Mouse (Mus musculus) frontal cortex, adult (tissue): Measurements from ENCODE around the gene Rap1gap.
A peak's percentile ranks its signal among the peaks of the same experiment; 100 is the strongest.

Experiments
- ATAC-seq: cut with Nextera tagmentation; 2 replicates; pipeline ENCODE4 v1.9.2; 2017; ENCODE audit warnings: mild to moderate bottlenecking, moderate library complexity, mixed read lengths; ENCODE audit not compliant: low TSS enrichment

Gene Rap1gap

DNA sequence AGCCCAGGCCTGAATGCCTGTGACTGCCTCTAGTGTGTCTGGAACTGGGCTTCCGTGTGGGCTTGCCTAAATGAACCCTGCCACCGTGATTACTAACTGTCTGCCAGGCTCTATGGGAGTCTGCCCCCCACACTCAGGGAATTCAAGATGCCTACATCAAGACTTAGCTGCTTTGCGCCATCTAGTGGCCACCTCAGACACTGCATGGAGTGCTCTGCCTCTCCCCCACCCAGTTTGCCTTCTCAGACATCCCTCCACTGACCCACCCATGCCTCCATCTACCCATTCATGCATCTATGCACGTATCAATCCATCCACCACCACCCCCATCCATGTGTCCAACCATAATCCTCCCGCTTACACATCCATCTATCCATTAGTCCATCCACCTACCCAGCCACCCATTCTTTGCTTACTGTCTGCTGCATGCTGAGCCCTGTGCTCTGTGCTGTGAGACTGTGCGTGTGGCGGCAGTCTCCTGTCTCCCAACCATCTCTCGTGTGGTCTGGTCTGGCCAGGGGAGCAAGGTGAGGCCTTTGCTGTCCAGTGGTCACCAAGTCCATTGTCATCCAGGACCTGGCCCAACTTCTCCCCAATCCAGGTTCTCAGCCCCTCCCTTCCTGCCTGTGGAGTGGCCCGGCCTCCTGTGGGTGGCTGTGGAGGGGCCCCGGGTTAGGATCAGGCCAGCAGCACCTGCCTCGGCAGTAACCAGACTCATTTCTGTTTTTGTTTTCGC is 58.3 kb downstream of the Rap1gap start:
- ATAC-seq, result peak; percentile 51

DNA sequence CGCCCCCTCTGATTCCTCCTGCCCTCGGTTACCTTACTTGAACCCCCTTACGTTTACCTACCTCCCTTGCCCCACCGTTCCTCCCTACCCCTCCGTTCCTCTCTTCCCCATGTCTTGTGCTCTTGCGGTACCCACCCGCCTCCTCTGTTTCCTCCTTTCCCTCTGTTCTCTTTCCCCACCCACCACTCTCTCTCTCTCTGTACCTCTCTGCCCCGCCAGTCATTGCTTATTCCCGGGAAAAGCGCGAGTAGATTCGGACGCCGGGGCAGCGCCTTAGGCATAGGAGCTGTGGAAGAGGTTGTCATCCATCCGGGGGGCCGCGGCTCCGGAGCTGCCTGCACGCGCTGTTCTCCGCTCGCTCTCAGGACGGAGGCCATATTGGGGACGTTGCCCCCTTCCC is 59.0 kb downstream of the Rap1gap start:
- peak; percentile 17; the same call in 1 of the 2 replicates for ATAC-seq

DNA sequence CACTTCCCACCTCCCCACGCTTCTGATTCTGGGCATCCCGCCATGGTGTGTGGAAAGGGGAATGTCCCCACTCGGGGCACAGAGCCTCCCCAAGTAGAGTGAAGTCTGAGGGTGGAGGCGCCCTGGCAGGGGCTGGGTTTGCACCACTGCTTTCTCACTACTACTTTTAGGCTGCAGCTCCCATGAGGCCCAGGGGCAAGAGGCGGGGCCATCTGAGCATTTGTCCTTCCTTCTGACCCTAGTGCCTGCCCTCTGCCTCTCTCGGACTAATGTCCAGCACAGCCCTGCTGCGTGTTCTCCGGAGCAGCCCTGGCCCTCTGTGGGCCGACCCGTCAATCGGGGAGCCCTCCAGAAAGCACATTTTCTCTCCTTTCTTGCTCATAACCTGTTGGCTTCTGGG is 59.7 kb downstream of the Rap1gap start:
- ATAC-seq, result no peak

DNA sequence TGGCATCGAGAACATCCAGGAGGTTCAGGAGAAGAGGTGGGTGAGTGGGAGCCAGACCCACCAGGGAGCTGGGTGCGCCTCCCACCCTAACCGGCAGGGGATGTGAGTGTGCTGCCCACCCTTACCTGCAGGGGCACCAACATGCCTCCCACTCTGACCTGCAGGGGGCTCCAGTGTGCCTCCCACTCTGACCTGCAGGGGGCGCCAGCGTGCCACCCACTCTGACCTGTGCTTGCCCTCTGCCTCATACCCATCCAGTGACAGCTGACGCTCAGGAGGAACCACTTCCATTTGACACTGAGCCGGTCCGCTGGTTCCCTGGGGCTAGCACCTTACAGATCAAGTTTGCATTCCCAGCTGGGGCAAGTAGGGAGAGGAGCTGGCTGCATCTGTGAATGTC is 60.2 kb downstream of the Rap1gap start:
- no peak for ATAC-seq

DNA sequence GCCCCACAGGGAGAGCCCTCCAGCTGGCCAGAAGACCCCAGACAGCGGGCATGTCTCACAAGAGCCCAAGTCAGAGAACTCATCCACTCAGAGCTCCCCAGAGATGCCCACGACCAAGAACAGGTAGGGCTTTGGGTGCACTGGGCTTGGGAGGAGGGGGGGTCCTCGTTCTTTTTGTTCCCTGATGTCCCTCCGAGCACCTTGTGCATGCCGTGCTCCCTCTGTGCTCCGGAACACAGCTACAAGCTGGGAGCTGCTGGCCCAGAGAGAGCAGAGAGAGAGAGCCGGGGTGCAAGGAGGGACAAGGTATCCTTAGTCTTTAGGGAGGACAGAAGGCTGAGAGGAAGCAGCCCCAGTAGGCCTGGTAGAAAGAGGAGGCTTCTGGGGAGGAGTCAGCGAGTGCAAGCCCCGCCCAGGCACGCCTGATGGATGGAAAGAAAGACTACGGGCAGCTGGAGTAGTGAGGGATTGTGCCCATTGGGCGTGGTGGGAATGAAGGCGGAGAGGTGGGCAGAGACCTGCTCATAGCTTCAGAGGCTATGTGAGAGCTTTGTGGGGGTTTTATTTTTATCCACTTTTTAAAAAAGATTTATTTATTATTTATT is 61.1 kb downstream of the Rap1gap start:
- no peak for ATAC-seq

DNA sequence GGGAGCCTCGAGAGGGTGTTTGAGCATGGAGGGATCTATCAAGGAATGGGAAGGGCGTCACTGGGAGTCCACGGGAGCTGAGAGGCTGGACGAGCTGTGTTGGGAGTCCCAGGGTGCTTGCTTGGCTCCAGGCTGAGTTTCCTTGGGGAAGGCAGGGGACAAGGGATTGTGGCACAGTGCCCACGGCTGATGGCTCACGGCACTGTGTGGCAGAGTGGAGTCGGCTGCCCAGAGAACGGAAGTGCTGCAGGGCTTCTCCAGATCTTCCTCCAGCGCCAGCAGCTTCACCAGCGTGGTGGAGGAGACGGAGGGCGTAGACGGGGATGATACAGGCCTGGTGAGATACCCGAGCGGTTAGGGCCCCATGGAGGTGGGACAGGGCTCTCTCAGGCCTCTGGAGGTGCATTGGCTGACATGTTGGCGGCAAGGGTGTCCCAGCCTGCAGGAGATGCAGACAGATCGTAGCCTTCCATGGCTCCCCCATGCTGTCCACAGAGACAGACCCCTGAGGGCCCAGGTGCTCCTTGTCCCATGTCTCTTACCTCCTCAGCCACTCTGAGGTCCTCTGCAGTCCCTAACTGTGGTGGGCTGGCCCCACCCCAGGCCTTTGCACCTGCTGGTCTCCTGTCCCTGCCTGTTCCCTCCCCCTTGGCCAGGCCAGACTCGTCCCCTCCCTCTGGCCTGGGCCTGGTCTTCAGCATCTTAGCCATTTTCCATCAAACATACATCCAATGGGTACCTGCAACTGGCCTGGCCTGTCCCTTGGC is 62.4 kb downstream of the Rap1gap start:
- ATAC-seq, result no peak

DNA sequence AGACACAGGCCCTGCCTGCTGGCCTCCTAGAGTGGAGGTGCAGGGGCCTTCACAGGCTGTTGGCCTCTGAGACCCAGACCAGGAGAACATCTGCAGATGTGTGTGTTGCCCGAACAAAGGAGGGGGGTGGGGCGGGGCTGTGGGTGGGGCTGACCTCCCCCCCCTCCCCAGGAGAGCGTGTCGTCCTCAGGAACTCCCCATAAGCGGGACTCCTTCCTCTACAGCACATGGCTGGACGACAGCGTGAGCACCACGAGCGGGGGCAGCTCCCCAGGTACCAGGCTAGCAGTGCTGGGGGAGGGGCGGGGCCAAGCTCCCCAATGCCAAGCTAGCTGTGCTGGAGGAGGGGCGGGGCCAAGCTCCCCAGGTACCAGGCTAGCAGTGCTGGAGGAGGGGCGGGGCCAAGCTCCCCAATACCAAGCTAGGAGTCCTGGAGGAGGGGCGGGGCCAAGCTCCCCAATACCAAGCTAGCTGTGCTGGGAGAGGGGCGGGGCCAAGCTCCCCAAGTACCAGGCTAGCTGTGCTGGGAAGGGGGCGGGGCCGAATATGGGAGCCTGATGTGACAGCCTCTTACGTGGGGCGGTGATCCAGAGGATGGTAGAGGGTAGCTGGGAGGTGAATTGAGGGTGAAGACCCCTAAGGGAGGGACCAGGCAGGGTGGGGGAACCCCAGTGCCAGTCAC is 63.1 kb downstream of the Rap1gap start:
- ATAC-seq, result no peak

DNA sequence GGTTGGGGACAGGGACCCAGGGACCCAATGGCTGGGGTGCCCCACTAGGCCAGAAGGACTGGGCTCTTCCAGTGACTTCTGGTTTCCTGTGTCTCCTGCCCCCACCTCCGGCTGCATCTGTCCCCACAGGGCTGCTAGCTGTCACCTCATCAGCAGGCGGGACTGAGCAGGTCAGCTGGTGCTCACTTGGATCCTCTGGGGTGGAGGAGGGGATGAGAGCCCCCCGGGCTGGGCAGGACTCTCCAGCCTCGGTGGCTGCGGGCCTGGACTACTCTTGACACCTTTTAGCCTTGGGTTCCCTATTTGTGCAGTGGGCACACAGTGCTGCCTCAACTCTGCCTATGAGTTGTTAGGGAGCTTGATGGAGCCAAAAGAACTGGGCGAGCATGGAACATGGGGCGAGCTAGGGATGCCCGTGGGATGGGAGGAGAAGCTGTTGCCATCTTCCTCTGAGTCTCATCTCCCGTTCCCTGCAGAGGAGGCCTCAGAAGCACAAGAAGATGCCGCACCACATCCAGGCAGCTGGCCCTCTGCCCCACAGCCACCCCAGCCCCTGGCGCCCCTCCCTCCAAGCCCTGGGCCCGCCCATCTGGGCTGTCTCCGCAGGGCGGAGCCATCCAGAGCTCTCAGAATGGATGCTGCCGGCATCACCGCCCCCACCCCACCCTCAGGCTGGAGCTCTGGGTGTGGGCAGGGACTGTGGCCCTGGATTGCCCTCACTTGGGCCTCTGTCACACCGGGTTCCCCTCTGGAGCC is 64.1 kb downstream of the Rap1gap start:
- peak; percentile 39 for ATAC-seq

DNA sequence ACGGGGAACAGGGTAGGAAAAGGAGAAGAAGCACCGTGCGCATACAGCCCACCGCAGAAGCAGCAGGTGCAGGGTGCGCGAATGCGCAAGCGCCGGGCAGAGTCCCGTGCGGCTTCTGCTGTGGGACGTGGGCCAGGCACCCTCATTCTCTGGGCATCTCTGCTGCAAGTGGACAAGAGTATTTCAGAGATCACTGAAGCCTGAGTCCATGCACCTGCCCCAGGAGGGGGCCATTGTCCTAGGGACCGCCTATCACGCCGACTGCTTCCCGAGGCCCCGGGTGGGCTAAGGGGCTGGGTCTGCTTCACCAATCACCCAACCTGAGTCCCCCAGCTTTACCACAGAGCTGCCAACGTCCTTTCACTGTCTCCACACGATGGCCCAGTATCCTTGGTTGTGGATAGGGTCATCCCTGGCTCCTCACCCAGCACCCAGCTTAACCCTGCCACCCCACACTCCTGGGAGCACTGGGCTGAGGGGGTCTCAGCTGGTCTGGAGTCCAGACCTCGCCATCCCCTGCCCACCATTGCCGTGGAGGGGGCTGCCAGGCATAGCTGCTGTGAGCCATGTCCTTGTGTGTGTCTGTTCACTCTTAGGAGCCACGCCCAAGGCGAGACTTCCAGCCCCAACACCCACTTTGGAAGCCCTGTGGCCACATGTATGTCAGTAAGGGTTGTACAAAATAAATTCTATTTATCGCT is 64.8 kb downstream of the Rap1gap start:
- no peak for ATAC-seq

DNA sequence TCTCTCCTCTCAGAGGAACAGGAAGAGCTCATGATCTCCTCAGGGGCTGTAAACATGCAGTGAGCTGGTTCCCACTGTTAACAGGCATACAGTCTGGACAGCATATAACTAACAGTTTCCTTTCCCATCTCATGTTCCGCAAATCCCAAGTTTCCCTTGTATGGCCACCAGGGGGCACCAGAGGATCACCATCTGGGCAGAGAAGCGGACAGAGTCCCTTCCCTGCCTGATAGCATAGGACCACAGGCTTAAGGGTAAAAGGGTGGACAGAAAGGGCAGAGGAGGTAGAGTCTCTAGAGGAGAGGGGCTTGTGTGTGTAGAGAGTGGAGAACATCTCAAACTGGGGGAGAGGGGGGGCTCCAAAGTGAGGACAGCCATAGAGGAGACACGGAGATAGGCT is 65.6 kb downstream of the Rap1gap start:
- ATAC-seq, result peak; percentile 46

DNA sequence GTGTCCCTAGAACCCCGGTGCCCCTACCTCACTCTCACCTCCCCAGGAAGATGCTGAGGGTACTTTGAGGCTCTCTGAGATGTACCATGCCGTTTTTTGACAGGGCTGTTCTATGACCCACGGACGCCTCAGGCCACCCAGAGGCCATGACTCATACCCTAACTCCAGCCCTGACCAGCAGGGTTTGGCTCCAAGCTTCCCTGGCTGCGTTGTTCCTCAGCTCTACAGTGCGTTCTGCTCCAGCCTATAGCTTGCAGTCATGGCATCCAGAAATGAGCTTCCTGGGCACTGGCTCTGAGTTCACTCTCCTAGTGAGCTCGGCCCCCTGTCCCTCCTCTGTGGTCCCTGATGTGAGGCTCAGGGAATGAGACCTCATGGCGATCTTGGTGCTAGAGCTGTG is 66.2 kb downstream of the Rap1gap start:
- ATAC-seq, result no peak

DNA sequence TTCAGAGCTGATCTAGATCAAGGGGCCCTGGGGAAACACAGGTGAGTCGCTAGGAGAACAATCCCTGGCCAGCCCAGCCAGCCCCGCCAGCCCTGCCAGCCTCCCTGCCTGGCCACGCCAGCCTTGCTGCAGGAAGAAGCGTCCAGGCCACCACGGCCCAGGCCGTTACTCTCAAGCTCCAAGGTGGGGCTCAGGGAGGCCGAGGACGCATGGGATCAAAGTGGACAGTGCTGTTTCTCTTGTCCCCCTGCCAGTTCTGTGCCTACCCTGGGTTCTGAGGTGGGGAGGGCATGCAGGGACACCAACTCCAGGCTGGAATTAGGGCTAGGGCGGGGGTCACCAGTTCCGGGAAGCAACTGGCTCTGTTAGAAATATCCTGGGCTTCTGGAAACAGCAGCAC is 67.4 kb downstream of the Rap1gap start:
- ATAC-seq, result no peak

DNA sequence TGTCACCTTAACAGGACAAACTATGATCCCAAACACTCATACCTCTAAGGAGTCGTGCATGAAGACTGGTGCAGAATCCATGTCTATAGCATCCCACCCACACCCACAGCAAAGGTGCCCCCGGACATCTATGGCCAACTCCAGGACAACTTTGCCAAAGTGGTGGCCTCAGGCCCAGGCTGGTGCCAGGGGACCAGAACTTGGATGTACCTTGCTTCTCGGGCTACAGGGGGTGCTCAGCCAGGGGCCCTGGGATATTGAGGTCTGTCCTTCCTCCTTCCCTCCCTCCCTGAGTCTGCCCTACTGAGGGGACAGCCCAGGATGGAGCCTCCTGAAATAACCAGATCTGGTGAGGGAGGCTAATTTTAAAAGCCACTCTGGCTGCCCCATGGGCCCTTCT is 67.8 kb downstream of the Rap1gap start:
- no peak for ATAC-seq

DNA sequence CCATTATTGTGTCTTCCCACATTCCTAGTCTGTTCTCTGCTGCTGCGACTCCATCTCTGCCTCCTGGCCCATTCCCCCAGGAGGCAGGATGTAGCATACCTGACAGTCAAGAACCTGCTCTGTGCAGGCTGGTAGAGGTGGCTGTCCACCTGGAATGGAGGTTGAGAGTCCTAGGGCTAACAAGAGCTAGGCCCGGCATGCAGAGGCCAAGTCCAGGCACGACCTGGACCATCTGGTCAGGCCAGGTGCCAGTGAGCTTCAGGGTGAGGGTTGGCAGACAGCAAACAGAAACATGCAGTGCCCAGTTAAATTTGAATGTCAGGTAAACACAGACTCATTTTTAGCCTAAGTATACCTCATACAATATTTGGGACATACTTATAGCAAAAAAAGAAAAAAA is 68.4 kb downstream of the Rap1gap start:
- ATAC-seq, result no peak

DNA sequence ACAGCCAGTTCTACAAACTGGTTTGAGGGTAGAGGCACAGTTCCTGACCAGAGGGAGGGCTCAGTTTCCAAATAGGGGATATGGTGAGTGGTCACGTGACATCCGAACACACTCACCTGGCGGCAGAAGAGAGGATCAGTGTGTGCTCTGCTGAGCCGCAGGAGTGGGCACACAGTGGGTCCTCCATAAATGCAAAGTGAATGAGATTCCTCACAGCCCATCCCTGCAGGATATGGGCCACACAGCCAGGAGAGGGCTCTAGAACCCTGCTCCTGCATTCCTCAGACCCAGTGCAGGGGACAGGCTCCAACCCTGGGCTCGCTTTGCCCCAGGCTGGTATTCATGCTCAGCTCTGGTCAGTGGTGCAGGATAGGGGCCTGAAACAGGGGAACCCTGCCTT is 68.9 kb downstream of the Rap1gap start:
- ATAC-seq, result no peak

DNA sequence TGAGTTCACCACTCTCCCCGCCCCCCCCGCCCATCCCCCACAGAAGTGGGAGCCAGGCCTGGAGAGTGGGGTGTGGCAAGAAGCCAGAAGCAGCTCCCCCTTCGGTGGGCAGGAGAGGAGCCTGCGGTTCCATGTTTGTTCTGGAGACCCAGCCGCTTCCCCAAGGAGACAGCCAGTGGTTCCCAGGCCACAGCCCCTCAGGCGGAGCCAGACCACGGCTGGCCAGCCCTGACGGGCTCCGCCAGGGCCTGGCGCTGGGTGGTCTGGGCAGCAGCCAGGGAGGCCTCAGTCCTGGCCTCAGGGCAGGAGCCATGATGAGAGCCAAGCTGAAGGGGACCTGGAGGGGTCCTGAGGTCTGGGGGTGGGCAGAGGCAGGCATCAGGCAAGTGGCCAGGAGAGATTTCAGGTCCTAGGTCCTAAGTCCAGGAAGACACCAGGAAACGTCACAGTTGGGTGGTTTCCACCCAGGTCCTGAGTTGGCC is 71.7 kb downstream of the Rap1gap start:
- ATAC-seq, result no peak

DNA sequence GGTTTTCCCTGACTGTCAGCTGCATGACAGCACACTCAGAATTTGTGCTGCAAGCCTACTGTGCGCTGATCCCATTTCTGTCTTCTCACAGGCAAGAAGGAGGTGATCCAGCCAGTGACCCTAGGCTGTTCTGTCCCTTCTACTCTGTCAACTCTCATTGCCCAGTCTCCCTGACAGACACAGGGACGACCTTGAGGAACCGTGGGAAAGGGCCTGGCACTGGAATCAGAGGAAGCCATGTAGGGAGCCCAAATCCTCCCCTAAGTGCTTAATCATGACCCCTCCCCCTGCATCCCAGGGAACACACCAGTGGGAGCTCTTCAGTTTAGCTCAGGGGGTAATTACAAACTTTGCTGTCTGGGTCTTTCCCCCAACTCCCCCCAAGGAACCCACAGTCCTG is 73.2 kb downstream of the Rap1gap start:
- no peak for ATAC-seq

DNA sequence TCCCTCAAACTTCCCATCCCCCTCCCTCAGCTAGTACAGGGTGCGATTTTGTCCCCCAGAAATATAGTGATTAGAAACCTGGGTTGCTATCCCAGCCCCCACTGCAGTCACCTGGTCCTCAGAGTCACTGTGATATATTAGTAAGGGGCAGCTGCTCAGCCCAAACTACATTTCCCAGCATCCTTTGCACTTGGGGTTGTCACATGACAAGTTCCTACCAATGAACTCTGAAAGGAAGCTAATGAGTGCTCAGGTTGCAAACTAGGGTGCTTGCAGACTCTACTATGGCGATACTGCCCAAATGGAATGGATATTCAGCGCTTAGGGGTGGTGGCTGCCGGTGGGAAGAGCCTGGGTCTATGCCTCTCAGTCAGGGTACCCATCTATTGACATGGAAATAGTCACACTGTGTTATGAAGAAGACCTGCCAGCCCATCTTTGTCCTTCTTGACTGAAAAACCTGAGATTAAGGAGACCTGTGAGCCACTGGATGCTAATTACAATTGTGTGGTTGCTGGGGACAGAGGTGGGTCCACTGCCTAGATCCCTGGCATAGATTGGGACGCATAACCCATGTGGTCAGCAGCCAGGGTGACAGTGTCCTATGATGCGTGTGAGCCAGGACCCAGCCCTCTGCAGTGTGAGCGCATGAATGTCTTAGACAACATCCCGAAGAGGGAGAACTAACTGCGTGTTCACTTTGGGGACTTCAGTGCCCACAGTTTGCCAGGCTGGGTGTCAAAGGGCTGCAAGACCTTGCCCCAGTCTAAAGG is 74.8 kb downstream of the Rap1gap start:
- ATAC-seq, result peak; percentile 73

DNA sequence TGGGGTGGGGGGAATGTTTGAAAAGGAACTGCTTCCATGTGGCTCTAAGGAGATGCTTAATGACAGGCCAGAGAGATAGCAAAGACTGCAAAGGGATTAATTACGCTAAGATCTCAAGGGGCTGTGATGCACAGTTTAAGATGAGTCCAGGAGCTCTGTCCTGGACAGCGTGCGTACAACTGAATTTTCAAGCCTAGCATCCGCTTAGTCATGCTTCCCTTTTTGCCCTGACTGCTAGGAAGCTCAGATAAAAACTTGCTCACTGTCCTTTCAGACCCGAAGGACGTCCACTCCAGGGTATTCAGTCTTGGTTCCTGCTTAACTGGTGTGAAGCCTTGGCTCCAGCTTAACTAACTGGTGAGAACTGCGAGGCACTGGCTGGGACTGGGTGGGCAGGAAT is 75.8 kb downstream of the Rap1gap start:
- no peak for ATAC-seq

DNA sequence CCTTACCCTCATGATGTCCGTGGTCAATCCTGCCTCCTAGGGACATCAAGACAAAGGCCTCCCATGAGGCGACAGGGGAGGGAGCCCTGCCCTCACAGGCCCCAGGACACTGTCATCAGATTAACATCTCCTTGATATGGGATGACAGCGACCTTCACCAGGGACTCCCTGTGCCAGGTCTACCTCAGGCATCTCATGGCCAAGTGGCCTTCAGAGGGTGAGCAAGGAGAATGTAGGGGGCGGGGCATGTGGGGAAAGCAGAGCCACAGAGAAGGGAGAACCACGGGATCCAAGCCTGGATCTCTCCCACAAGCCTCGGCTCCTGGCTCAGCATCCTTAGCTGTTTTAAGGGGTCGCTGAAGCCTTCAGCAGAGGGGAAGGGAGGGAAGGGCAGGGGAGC is 79.3 kb downstream of the Rap1gap start:
- no peak for ATAC-seq
